Mouse (Mus musculus) B cell, adult 62 days (primary cell): Measurements from ENCODE around the gene Pcbd1. TPM values are rescaled to one million over a fixed set of nuclear protein-coding genes. Genes with fewer than 3 reads are reported as not detected.

Source experiments
- total RNA-seq: library from RNA; stranded (reverse); gene quantifications from 4 replicates; pipeline ENCODE4 v1.2.4, GENCODE M21; 2023

Gene Pcbd1
- not detected in 4 replicates for total RNA-seq

GRCm38 (mm10) chr10:61089170-61090142 is at the start of gene Pcbd1:
Gene Pcbd1, plus strand, starts transcription at chr10:61089331.

Other genes with a start within 250 kb of the Pcbd1 start
- gene Sgpl1, start 58.4 kb downstream of the Pcbd1 start, total RNA-seq = 92.8 to 101 TPM (median 95.2 TPM) in 4 replicates
- gene Tbata, start 82.6 kb downstream of the Pcbd1 start, total RNA-seq = not detected in 4 replicates
- gene Adamts14, start 184.1 kb downstream of the Pcbd1 start, total RNA-seq = 0.18 to 0.47 TPM (median 0.25 TPM) in 4 replicates
- gene Prf1, start 208.5 kb downstream of the Pcbd1 start, total RNA-seq = 17.0 to 18.3 TPM (median 17.3 TPM) in 4 replicates